Mouse (Mus musculus) cortical plate, adult 2 months (tissue): ENCODE measurements around the gene Hras.

ENCODE experiments used
- CTCF ChIP-seq: fragments of 200-500 bp; IDR thresholded peaks from 2 replicates; pipeline ENCODE4 v1.5.1; 2011; ENCODE audit warnings: mild to moderate bottlenecking, control low read depth, low read length; ENCODE audit not compliant: insufficient read depth; ENCODE audit errors: extremely low read depth
- POLR2A ChIP-seq: fragments of 200-500 bp; IDR thresholded peaks from 2 replicates; pipeline ENCODE4 v1.6.1; 2011; ENCODE audit warnings: mild to moderate bottlenecking, low read length, control low read depth; ENCODE audit not compliant: insufficient read depth; ENCODE audit errors: extremely low read depth

DNA sequence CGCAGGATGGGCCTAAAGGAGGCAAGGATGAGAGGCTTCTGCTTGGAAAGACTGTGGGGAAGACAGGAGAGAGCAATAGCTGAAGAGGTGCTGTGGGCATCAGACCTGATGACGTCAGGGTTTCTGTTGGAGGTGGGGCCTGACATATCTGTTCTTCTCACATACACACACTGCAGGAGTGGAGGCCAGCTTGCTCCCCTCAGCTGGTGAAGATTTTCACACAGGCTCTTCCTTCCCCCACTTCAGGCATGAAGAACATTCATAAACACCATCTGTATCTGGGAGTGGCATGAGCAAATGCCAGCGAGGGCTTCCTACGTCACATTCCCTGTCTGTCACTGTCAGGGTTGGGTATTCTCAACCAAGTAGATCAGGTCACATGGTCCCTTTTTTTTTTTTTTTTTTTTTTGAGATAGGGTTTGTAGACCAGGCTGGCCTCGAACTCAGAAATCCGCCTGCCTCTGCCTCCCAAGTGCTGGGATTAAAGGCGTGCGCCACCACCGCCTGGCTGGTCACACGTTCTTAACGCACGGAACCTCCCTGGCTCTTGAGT, 47.7 kb downstream of the Hras start:
- TF ChIP-seq CTCF (no peak), POLR2A (no peak)
